Mouse (Mus musculus) skeletal muscle tissue, postnatal 0 days (tissue): Measurements from ENCODE around the gene Ccng2. TPM values are rescaled to one million over a fixed set of nuclear protein-coding genes. Genes with fewer than 3 reads are reported as not detected.

ENCODE experiments used
- polyA plus RNA-seq: library from polyadenylated mRNA; unstranded; fragments of >200 nt; fragmentation: Nextera tagmentation; extraction: Ambion mirVana; gene quantifications from 2 replicates; pipeline ENCODE4 v1.2.1, GENCODE M21; 2015

Ccng2 gene
- 29.6 and 30.7 TPM in 2 replicates for polyA plus RNA-seq

GRCm38 (mm10) chr5:93266883-93267704 lies at the start of gene Ccng2:
Ccng2 (plus strand) TSS chr5:93267257.

Other genes starting within 250 kb of the Ccng2 start
- gene Sowahb, start 222.2 kb upstream of the Ccng2 start, polyA plus RNA-seq: 0.06 TPM in 1 of 2 replicates, not detected in the other
- gene Sept11, start 173.8 kb upstream of the Ccng2 start, polyA plus RNA-seq: 161 and 176 TPM in 2 replicates
- 61.9 and 63.2 TPM in 2 replicates for gene Ccni, start 60.8 kb upstream of the Ccng2 start, polyA plus RNA-seq
- gene 2010109A12Rik, start 60.7 kb upstream of the Ccng2 start, polyA plus RNA-seq: 1.4 and 1.7 TPM in 2 replicates